In genomic region chr8:120486477-120487376, GRCm38 (mm10) we compare ENCODE assay signal across 8 mouse cellular contexts.
A peak's percentile ranks its signal among the peaks of the same experiment; 100 is the strongest.
DNase-seq lines count a peak whose midpoint lies in the region; ATAC-seq and TF ChIP-seq lines count a peak whose summit lies in the region.

No protein-coding gene starts in this region.

- H3K4me3 ChIP-seq in CH12.LX (replicated peaks in 1 of 3; ENCODE audit: low read depth in 2 of 3, low read length in 2 of 3, poor library complexity in 1 of 3), result peak overlapping the region; percentile 72 to 94 (median 87)
- peak overlapping the region; percentile 69 for H3K4me3 ChIP-seq in embryonic facial prominence, embryonic 13.5 days
- H3K4me3 ChIP-seq in heart, postnatal 0 days (ENCODE audit: low read depth, low read length), result peak overlapping the region; percentile 80
- H3K4me3 ChIP-seq in lung, embryonic 15.5 days, result peak overlapping the region; percentile 79
- H3K4me3 ChIP-seq in neural tube, embryonic 15.5 days (replicated peaks), result peak overlapping the region; percentile 73

- peak; percentile 76 for TF ChIP-seq POLR2A in CH12.LX (IDR thresholded peaks at IDR 0.05; ENCODE audit: low read depth, low read length)

- in situ Hi-C loops in CH12.LX (cut with MboI; ENCODE audit: low pct_ligation_motif_present, low pct_unique_long_range_greater_than_20kb, low sequenced_read_pairs), result no loop called here

- H3K79me2 ChIP-seq in CH12.LX (replicated peaks; ENCODE audit: control insufficient read depth, extremely low read depth, insufficient read depth, poor library complexity, severe bottlenecking), result peaks cover 31% of the 10 kb centered on the region

- no peaks in the 10 kb centered on the region for H3K27me3 ChIP-seq in CH12.LX (replicated peaks)
- H3K27me3 ChIP-seq in embryonic facial prominence, embryonic 13.5 days, result peaks cover 51% of the 10 kb centered on the region
- H3K27me3 ChIP-seq in heart, postnatal 0 days (ENCODE audit: control insufficient read depth, insufficient read depth, low read length), result no peaks in the 10 kb centered on the region
- no peaks in the 10 kb centered on the region for H3K27me3 ChIP-seq in lung, embryonic 15.5 days
- no peaks in the 10 kb centered on the region for H3K27me3 ChIP-seq in neural tube, embryonic 15.5 days (replicated peaks)

- H3K4me1 ChIP-seq in CH12.LX (ENCODE audit: control insufficient read depth in 1 of 2, insufficient read depth in 2 of 2), result peaks cover 40 to 58% of the 10 kb centered on the region in 2 experiments
- H3K4me1 ChIP-seq in embryonic facial prominence, embryonic 13.5 days, result peaks cover 77% of the 10 kb centered on the region
- peaks cover 46% of the 10 kb centered on the region for H3K4me1 ChIP-seq in heart, postnatal 0 days (ENCODE audit: control insufficient read depth, insufficient read depth)
- peaks cover 59% of the 10 kb centered on the region for H3K4me1 ChIP-seq in lung, embryonic 15.5 days
- H3K4me1 ChIP-seq in neural tube, embryonic 15.5 days, result peaks cover 68% of the 10 kb centered on the region

- dilution Hi-C loops in CH12.LX (cut with MboI; ENCODE audit: extremely low pct_ligation_motif_present, extremely low pct_unique_long_range_greater_than_20kb, low sequenced_read_pairs), result no loop called here

- peak overlapping the region; percentile 55 for H3K4me2 ChIP-seq in CH12.LX (ENCODE audit: insufficient read depth, low read depth, poor library complexity, severe bottlenecking)
- H3K4me2 ChIP-seq in embryonic facial prominence, embryonic 13.5 days, result peak overlapping the region; percentile 91
- peak overlapping the region; percentile 77 for H3K4me2 ChIP-seq in heart, postnatal 0 days (ENCODE audit: low read depth, low read length)
- H3K4me2 ChIP-seq in lung, embryonic 15.5 days, result peak overlapping the region; percentile 98
- H3K4me2 ChIP-seq in neural tube, embryonic 15.5 days, result peak overlapping the region; percentile 93

- DNase-seq in CH12.LX (ENCODE audit: extremely low read depth) (peak; percentile 97), adipocyte (ENCODE audit: low spot score) (peak; percentile 39)
- no peak for DNase-seq in heart, postnatal 0 days (ENCODE audit: low spot score)
- peak; percentile 65 to 78 for DNase-seq in kidney, postnatal 4 days
- DNase-seq in gastrocnemius, postnatal 36 days, result no peak

- peak overlapping the region; percentile 97; the same call in 1 of the 2 replicates for H3K9ac ChIP-seq in CH12.LX (ENCODE audit: insufficient read depth, low read depth)
- H3K9ac ChIP-seq in embryonic facial prominence, embryonic 13.5 days, result peak overlapping the region; percentile 80
- peak overlapping the region; percentile 79 for H3K9ac ChIP-seq in heart, postnatal 0 days (replicated peaks; ENCODE audit: low read depth, low read length)
- peak overlapping the region; percentile 81 for H3K9ac ChIP-seq in lung, embryonic 15.5 days
- H3K9ac ChIP-seq in neural tube, embryonic 15.5 days (replicated peaks), result peak overlapping the region; percentile 91

- H3K27ac ChIP-seq in CH12.LX (ENCODE audit: insufficient read depth, low read depth), result peak overlapping the region; percentile 95
- H3K27ac ChIP-seq in embryonic facial prominence, embryonic 13.5 days, result peak overlapping the region; percentile 92
- peak overlapping the region; percentile 90 for H3K27ac ChIP-seq in heart, postnatal 0 days (ENCODE audit: low read depth)
- H3K27ac ChIP-seq in lung, embryonic 15.5 days, result peak overlapping the region; percentile 95
- peak overlapping the region; percentile 99 for H3K27ac ChIP-seq in neural tube, embryonic 15.5 days (replicated peaks)

- intact Hi-C loops in gastrocnemius, postnatal 36 days (cut with DNase I), result loop anchor here (5.0 kb wide), 1 partner anchor 46 kb away; no protein-coding TSS in a partner anchor

- TF ChIP-seq CTCF in CH12.LX (conservative IDR thresholded peaks at IDR 0.05 in 1 of 2, IDR thresholded peaks at IDR 0.05 in 1 of 2; ENCODE audit: low read depth in 2 of 2, low read length in 2 of 2), result no peak
- no peak for TF ChIP-seq CTCF in heart, postnatal 0 days (IDR thresholded peaks at IDR 0.05; ENCODE audit: low read depth)

- TF ChIP-seq RAD21 in CH12.LX (IDR thresholded peaks at IDR 0.05; ENCODE audit: low read depth, low read length), result peak; percentile 9

- no peaks in the 10 kb centered on the region for H3K36me3 ChIP-seq in CH12.LX (replicated peaks in 1 of 2; ENCODE audit: control insufficient read depth in 1 of 2, insufficient read depth in 1 of 2, low read length in 1 of 2)
- H3K36me3 ChIP-seq in embryonic facial prominence, embryonic 13.5 days, result no peaks in the 10 kb centered on the region
- H3K36me3 ChIP-seq in heart, postnatal 0 days (replicated peaks; ENCODE audit: control insufficient read depth, insufficient read depth, low read length), result no peaks in the 10 kb centered on the region
- no peaks in the 10 kb centered on the region for H3K36me3 ChIP-seq in lung, embryonic 15.5 days
- no peaks in the 10 kb centered on the region for H3K36me3 ChIP-seq in neural tube, embryonic 15.5 days

- WGBS in embryonic facial prominence, embryonic 13.5 days, result 4% methylated on average over 50 of the region's 50 CpGs
- WGBS in heart, postnatal 0 days, result 18% methylated on average over 50 of the region's 50 CpGs
- WGBS in lung, embryonic 15.5 days, result 8% methylated on average over 50 of the region's 50 CpGs
- 2% methylated on average over 50 of the region's 50 CpGs for WGBS in neural tube, embryonic 15.5 days

- ATAC-seq in embryonic facial prominence, embryonic 13.5 days (ENCODE audit: insufficient number of reproducible peaks, insufficient read depth, low FRiP score, low TSS enrichment, low read depth), result no peak
- peak; percentile 7 for ATAC-seq in heart, postnatal 0 days (ENCODE audit: insufficient read depth, low read depth)
- peak; percentile 13; the same call in 1 of the 2 replicates for ATAC-seq in lung, embryonic 15.5 days (ENCODE audit: borderline replicate concordance, extremely low read depth, low FRiP score, low TSS enrichment)
- peak; percentile 35 for ATAC-seq in neural tube, embryonic 15.5 days (ENCODE audit: low FRiP score)

- TF ChIP-seq EP300 in CH12.LX (IDR thresholded peaks at IDR 0.05; ENCODE audit: low read length), result peak; percentile 83
- no peak for TF ChIP-seq EP300 in heart, postnatal 0 days (IDR thresholded peaks at IDR 0.05; ENCODE audit: low read depth)

- peaks cover 6% of the 10 kb centered on the region for H3K9me3 ChIP-seq in CH12.LX (replicated peaks; ENCODE audit: low read length)
- no peaks in the 10 kb centered on the region for H3K9me3 ChIP-seq in embryonic facial prominence, embryonic 13.5 days
- no peaks in the 10 kb centered on the region for H3K9me3 ChIP-seq in heart, postnatal 0 days (replicated peaks; ENCODE audit: control insufficient read depth, low read length)
- no peaks in the 10 kb centered on the region for H3K9me3 ChIP-seq in lung, embryonic 15.5 days
- no peaks in the 10 kb centered on the region for H3K9me3 ChIP-seq in neural tube, embryonic 15.5 days (replicated peaks)

TF ChIP-seq in CH12.LX, 34 proteins besides CTCF, POLR2A, EP300 and RAD21 (continues in another document):
- TF ChIP-seq USF1 (IDR thresholded peaks at IDR 0.05; ENCODE audit: low read depth, low read length) (no peak), UBTF (IDR thresholded peaks at IDR 0.05; ENCODE audit: low read depth, low read length) (peak; percentile 31; the same call in 1 of the 2 replicates), MAFK (IDR thresholded peaks at IDR 0.05; ENCODE audit: insufficient replicate concordance, low read length) (peak; percentile 31; the same call in 1 of the 2 replicates), TCF12 (IDR thresholded peaks at IDR 0.05; ENCODE audit: low read depth, low read length) (peak; percentile 92), NRF1 (IDR thresholded peaks at IDR 0.05; ENCODE audit: low read depth, low read length) (no peak; the same call in 1 of the 2 replicates), CHD1 (IDR thresholded peaks at IDR 0.05; ENCODE audit: low read depth, low read length) (no peak), TBP (conservative IDR thresholded peaks at IDR 0.05; ENCODE audit: low read depth, low read length) (peak; percentile 64; the same call in 1 of the 2 replicates), MYC (IDR thresholded peaks at IDR 0.05; ENCODE audit: low read depth, low read length) (peak; percentile 82), SMC3 (IDR thresholded peaks at IDR 0.05; ENCODE audit: low read depth, low read length) (peak; percentile 25; the same call in 1 of the 2 replicates), POLR2AphosphoS2 (IDR thresholded peaks at IDR 0.05; ENCODE audit: low read depth, low read length) (no peak), JUN (IDR thresholded peaks at IDR 0.05; ENCODE audit: insufficient read depth, low read depth, low read length) (no peak), ZKSCAN1 (IDR thresholded peaks at IDR 0.05; ENCODE audit: borderline replicate concordance, low read depth, low read length) (peak; percentile 68), JUND (conservative IDR thresholded peaks at IDR 0.05; ENCODE audit: low read depth, low read length) (no peak), ZNF384 (IDR thresholded peaks at IDR 0.05; ENCODE audit: low read depth, low read length) (peak; percentile 62), NELFE (IDR thresholded peaks at IDR 0.05; ENCODE audit: low read depth, low read length) (peak; percentile 56; the same call in 1 of the 2 replicates), PAX5 (IDR thresholded peaks at IDR 0.05; ENCODE audit: low read length) (no peak), SIN3A (IDR thresholded peaks at IDR 0.05; ENCODE audit: low read length) (peak; percentile 94), BHLHE40 (IDR thresholded peaks at IDR 0.05; ENCODE audit: low read depth, low read length) (peak; percentile 84), MXI1 (IDR thresholded peaks at IDR 0.05; ENCODE audit: low read depth, low read length) (no peak; the same call in 1 of the 2 replicates), HCFC1 (IDR thresholded peaks at IDR 0.05; ENCODE audit: low read depth, low read length) (peak; percentile 69), E2F4 (IDR thresholded peaks at IDR 0.05; ENCODE audit: insufficient replicate concordance, low read depth, low read length) (0 out of 2 replicates have a peak, but pooled peaks have one; percentile 60), GABPA (IDR thresholded peaks at IDR 0.05; ENCODE audit: insufficient replicate concordance, low read depth, low read length) (no peak), MAZ (IDR thresholded peaks at IDR 0.05; ENCODE audit: low read depth, low read length) (peak; percentile 93), KAT2A (IDR thresholded peaks at IDR 0.05; ENCODE audit: insufficient replicate concordance, low read length) (no peak), MAX (IDR thresholded peaks at IDR 0.05; ENCODE audit: low read length) (peak; percentile 48; the same call in 1 of the 2 replicates), USF2 (conservative IDR thresholded peaks at IDR 0.05; ENCODE audit: low read depth, low read length) (no peak), MEF2A (IDR thresholded peaks at IDR 0.05; ENCODE audit: borderline replicate concordance, low read depth, low read length) (peak; percentile 76), ELF1 (IDR thresholded peaks at IDR 0.05; ENCODE audit: low read depth, low read length) (peak; percentile 10; the same call in 1 of the 2 replicates), ETS1 (conservative IDR thresholded peaks at IDR 0.05; ENCODE audit: low read depth, low read length) (peak; percentile 87)

Comparison
In these comparisons a context has a peak if more than half of its experiments do, and no peak if none do; other contexts are left out.
1. DNase-seq: peak in CH12.LX (single experiment), adipocyte (single experiment) and kidney, postnatal 4 days (2 of 2); none in heart, postnatal 0 days (single experiment) and gastrocnemius, postnatal 36 days (0 of 2).
2. Peak in every context shown above with its lines, with median percentiles within 50 percentile points of each other: H3K27ac ChIP-seq, H3K4me2 ChIP-seq, H3K4me3 ChIP-seq and H3K9ac ChIP-seq.